21 mouse cellular contexts compared by ENCODE assay signal in genomic region chr9:47321106-47321789, GRCm38 (mm10).
DNase-seq lines count a peak whose midpoint lies in the region; ATAC-seq and TF ChIP-seq lines count a peak whose summit lies in the region.
"Had no signal": no experiment of that assay in that cellular context is flagged by ENCODE, and none has a peak within 500 bp of the region (broad histone marks: within the 10 kb centered on the region; RNA-seq: fewer than 3 reads in every experiment).

No protein-coding gene starts in this region.

- no peaks in the 10 kb centered on the region for H3K36me3 ChIP-seq in lung, embryonic 14.5 days (ENCODE audit: insufficient read depth)
- H3K36me3 ChIP-seq in kidney, embryonic 16.5 days (ENCODE audit: insufficient read depth, low read length): no peaks in the 10 kb centered on the region
- H3K36me3 ChIP-seq in liver, adult 2 months (ENCODE audit: control insufficient read depth, insufficient read depth, low read length): no peaks in the 10 kb centered on the region
- no peaks in the 10 kb centered on the region for H3K36me3 ChIP-seq in stomach, postnatal 0 days (ENCODE audit: control insufficient read depth, insufficient read depth, low read length)
- H3K36me3 ChIP-seq: embryonic facial prominence, embryonic 15.5 days; hindbrain, embryonic 15.5 days; limb, embryonic 13.5 days; midbrain, embryonic 12.5 days had no signal

- no peak overlapping the region for H3K4me3 ChIP-seq in lung, embryonic 14.5 days (ENCODE audit: low read depth, low read length)
- H3K4me3 ChIP-seq in kidney, embryonic 16.5 days (ENCODE audit: low read length): no peak overlapping the region
- no peak overlapping the region for H3K4me3 ChIP-seq in liver, adult 2 months (ENCODE audit: insufficient read depth, low read depth, low read length)
- no peak overlapping the region for H3K4me3 ChIP-seq in stomach, postnatal 0 days (ENCODE audit: low read depth, low read length)
- H3K4me3 ChIP-seq: embryonic facial prominence, embryonic 15.5 days; hindbrain, embryonic 15.5 days; layer of hippocampus, adult 2 months; left cerebral cortex, adult 2 months; limb, embryonic 13.5 days; midbrain, embryonic 12.5 days had no signal

- peak; percentile 18 for DNase-seq in lung, embryonic 14.5 days
- no peak for DNase-seq in lung, adult 18-20 months
- peak; percentile 100 for DNase-seq in liver, adult 2 months (ENCODE audit: extremely low read depth, low read depth, low spot score)
- no peak for DNase-seq in stomach, postnatal 0 days (ENCODE audit: low spot score)
- DNase-seq in left cerebral cortex, adult 8-10 months (ENCODE audit: low spot score in 2 of 2): no peak
- DNase-seq: cerebellum, postnatal 10 days; embryo, embryonic 11 days; gastrocnemius, postnatal 14 days; heart, postnatal 36 days; right cerebral cortex, postnatal 25 days had no signal

- TF ChIP-seq CTCF in lung, embryonic 14.5 days (IDR thresholded peaks at IDR 0.05; ENCODE audit: low read depth): no peak
- TF ChIP-seq CTCF in liver, adult 2 months (IDR thresholded peaks at IDR 0.05; ENCODE audit: low read depth, low read length): no peak
- TF ChIP-seq CTCF in stomach, postnatal 0 days (IDR thresholded peaks at IDR 0.05; ENCODE audit: low read depth): no peak

- TF ChIP-seq POLR2A in liver, adult 2 months (IDR thresholded peaks at IDR 0.05; ENCODE audit: extremely low read depth, insufficient read depth, low read length): no peak

- no peak overlapping the region for H3K4me2 ChIP-seq in lung, embryonic 14.5 days
- no peak overlapping the region for H3K4me2 ChIP-seq in kidney, embryonic 16.5 days (replicated peaks; ENCODE audit: low read depth, low read length)
- H3K4me2 ChIP-seq in stomach, postnatal 0 days (replicated peaks; ENCODE audit: low read depth): no peak overlapping the region
- H3K4me2 ChIP-seq: embryonic facial prominence, embryonic 15.5 days; heart, embryonic 11.5 days; hindbrain, embryonic 15.5 days; limb, embryonic 13.5 days; midbrain, embryonic 12.5 days had no signal

- WGBS in lung, embryonic 14.5 days: 65% methylated on average over 10 of the region's 10 CpGs
- WGBS in kidney, embryonic 16.5 days: 77% methylated on average over 10 of the region's 10 CpGs
- WGBS in liver, adult 2 months: 23% methylated on average over 10 of the region's 10 CpGs
- WGBS in stomach, postnatal 0 days: 71% methylated on average over 10 of the region's 10 CpGs

- no peak overlapping the region for H3K27ac ChIP-seq in lung, embryonic 14.5 days (ENCODE audit: low read depth)
- H3K27ac ChIP-seq in kidney, embryonic 16.5 days (ENCODE audit: low read length): no peak overlapping the region
- H3K27ac ChIP-seq in liver, adult 2 months (replicated peaks; ENCODE audit: insufficient read depth, low read depth, low read length): peak overlapping the region; percentile 97
- H3K27ac ChIP-seq in stomach, postnatal 0 days (replicated peaks): no peak overlapping the region
- H3K27ac ChIP-seq: embryonic facial prominence, embryonic 15.5 days; hindbrain, embryonic 15.5 days; layer of hippocampus, adult 2 months; left cerebral cortex, adult 2 months; limb, embryonic 13.5 days; macrophage; midbrain, embryonic 12.5 days had no signal

- no peak for ATAC-seq in lung, embryonic 14.5 days (ENCODE audit: insufficient read depth)
- 0 out of 2 replicates have a peak, but pooled peaks have one; percentile 74 for ATAC-seq in kidney, embryonic 16.5 days (ENCODE audit: low FRiP score, low TSS enrichment)
- ATAC-seq in stomach, postnatal 0 days (ENCODE audit: low FRiP score, low TSS enrichment): peak; percentile 26; the same call in 1 of the 2 replicates
- no peak for ATAC-seq in activated CD4-positive, CD25-positive, alpha-beta regulatory T cell, adult 4 months
- ATAC-seq: Patski had no signal

- H3K27me3 ChIP-seq in lung, embryonic 14.5 days (ENCODE audit: insufficient read depth, low read length): no peaks in the 10 kb centered on the region
- H3K27me3 ChIP-seq in kidney, embryonic 16.5 days (ENCODE audit: insufficient read depth, low read length): no peaks in the 10 kb centered on the region
- H3K27me3 ChIP-seq in liver, adult 2 months (ENCODE audit: control insufficient read depth, insufficient read depth, low read length): no peaks in the 10 kb centered on the region
- H3K27me3 ChIP-seq in stomach, postnatal 0 days (ENCODE audit: control insufficient read depth, insufficient read depth, low read length): no peaks in the 10 kb centered on the region
- H3K27me3 ChIP-seq: embryonic facial prominence, embryonic 15.5 days; hindbrain, embryonic 15.5 days; Patski had no signal

- no peak for TF ChIP-seq EP300 in stomach, postnatal 0 days (optimal IDR thresholded peaks at IDR 0.05)

- H3K4me1 ChIP-seq in lung, embryonic 14.5 days (ENCODE audit: insufficient read depth): no peaks in the 10 kb centered on the region
- no peaks in the 10 kb centered on the region for H3K4me1 ChIP-seq in kidney, embryonic 16.5 days (ENCODE audit: insufficient read depth, low read length)
- H3K4me1 ChIP-seq in liver, adult 2 months (ENCODE audit: control insufficient read depth, insufficient read depth, low read length): peaks cover 24% of the 10 kb centered on the region
- H3K4me1 ChIP-seq in stomach, postnatal 0 days (replicated peaks; ENCODE audit: control insufficient read depth, insufficient read depth): no peaks in the 10 kb centered on the region
- H3K4me1 ChIP-seq: hindbrain, embryonic 15.5 days; midbrain, embryonic 12.5 days had no signal

- no peaks in the 10 kb centered on the region for H3K9me3 ChIP-seq in lung, embryonic 14.5 days (ENCODE audit: low read depth, low read length)
- H3K9me3 ChIP-seq in kidney, embryonic 16.5 days (ENCODE audit: low read length): no peaks in the 10 kb centered on the region
- no peaks in the 10 kb centered on the region for H3K9me3 ChIP-seq in stomach, postnatal 0 days (ENCODE audit: control insufficient read depth, low read length)
- H3K9me3 ChIP-seq: embryonic facial prominence, embryonic 15.5 days; hindbrain, embryonic 15.5 days; limb, embryonic 13.5 days; midbrain, embryonic 12.5 days had no signal

- no peak overlapping the region for H3K9ac ChIP-seq in lung, embryonic 14.5 days
- H3K9ac ChIP-seq in kidney, embryonic 16.5 days (replicated peaks; ENCODE audit: low read length): no peak overlapping the region
- peak overlapping the region; percentile 51 for H3K9ac ChIP-seq in liver, adult 2 months (ENCODE audit: low read depth, low read length)
- no peak overlapping the region for H3K9ac ChIP-seq in stomach, postnatal 0 days (ENCODE audit: low read length)
- H3K9ac ChIP-seq: embryonic facial prominence, embryonic 15.5 days; hindbrain, embryonic 15.5 days; limb, embryonic 13.5 days; midbrain, embryonic 12.5 days had no signal

- no peaks in the 10 kb centered on the region for H3K79me2 ChIP-seq in liver, adult 2 months (ENCODE audit: control insufficient read depth, insufficient read depth, low read length)

Comparison
In these comparisons a context has a peak if more than half of its experiments do, and no peak if none do; other contexts are left out.
1. DNase-seq: peak in lung, embryonic 14.5 days (single experiment) and liver, adult 2 months (single experiment); none in lung, adult 18-20 months (0 of 2), stomach, postnatal 0 days (single experiment) and left cerebral cortex, adult 8-10 months (0 of 2).
2. ATAC-seq: peak in kidney, embryonic 16.5 days (single experiment) and stomach, postnatal 0 days (single experiment); none in lung, embryonic 14.5 days (single experiment) and activated CD4-positive, CD25-positive, alpha-beta regulatory T cell, adult 4 months (single experiment).